Mouse (Mus musculus): ENCODE results near the gene Ctrl. TPM values are rescaled to one million over a fixed set of nuclear protein-coding genes. Genes with fewer than 3 reads are reported as not detected.
"Not testable (repeated sequence)": the region's sequence is repeated elsewhere in the genome, so short reads cannot be mapped to it uniquely, and the experiment has no call there.

Gene Ctrl
- 0.59 TPM in 1 of 2 replicates, not detected in the other for total RNA-seq (2021)
- long read RNA-seq, experiment 1, result 0 reads
- long read RNA-seq, experiment 2, result 0 reads

GRCm38 (mm10) chr8:105933762-105934161 lies at the start of gene Ctrl:
TSS of gene Ctrl (minus strand) at chr8:105933862.
- no peak for DNase-seq

- not testable (repeated sequence) for DNase-seq
Observed at GRCm38 (mm10) chr8:105983406-105983805, 49.7 kb upstream of the Ctrl start.

- DNase-seq, result no peak
Observed at GRCm38 (mm10) chr8:105981146-105981545, 47.5 kb upstream of the Ctrl start.

- no peak for DNase-seq
Observed at GRCm38 (mm10) chr8:105979325-105979724, 45.7 kb upstream of the Ctrl start, which contains the start of gene Dpep3. TSS of gene Dpep3 (minus strand) at chr8:105979429.

GRCm38 (mm10) chr8:105975363-105975762 lies 41.7 kb upstream of the Ctrl start:
- no peak for DNase-seq

GRCm38 (mm10) chr8:105971019-105971720 lies 37.5 kb upstream of the Ctrl start:
- DNase-seq, result no peak

- no peak for DNase-seq
Observed at GRCm38 (mm10) chr8:105969367-105969766, 35.7 kb upstream of the Ctrl start.

GRCm38 (mm10) chr8:105966692-105967311 lies 33.1 kb upstream of the Ctrl start:
- peak; percentile 40 for DNase-seq

- DNase-seq, result peak; percentile 92
Observed at GRCm38 (mm10) chr8:105965905-105966341, 32.3 kb upstream of the Ctrl start, which contains the start of gene Slc12a4. TSS of gene Slc12a4 (minus strand) at chr8:105966097.

- peak; percentile 78 for DNase-seq
Observed at GRCm38 (mm10) chr8:105965266-105965904, 31.7 kb upstream of the Ctrl start.

- no peak for DNase-seq
Observed at GRCm38 (mm10) chr8:105964506-105965265, 31.0 kb upstream of the Ctrl start.

GRCm38 (mm10) chr8:105961536-105961935 lies 27.9 kb upstream of the Ctrl start:
- no peak for DNase-seq

- DNase-seq, result no peak
Observed at GRCm38 (mm10) chr8:105961101-105961500, 27.4 kb upstream of the Ctrl start.

- peak; percentile 41 for DNase-seq
Observed at GRCm38 (mm10) chr8:105959350-105959749, 25.7 kb upstream of the Ctrl start.

GRCm38 (mm10) chr8:105957813-105958212 lies 24.2 kb upstream of the Ctrl start:
- peak; percentile 78 for DNase-seq

- no peak for DNase-seq
Observed at GRCm38 (mm10) chr8:105956556-105956955, 22.9 kb upstream of the Ctrl start.

GRCm38 (mm10) chr8:105951057-105951659 lies 17.5 kb upstream of the Ctrl start:
- peak; percentile 31 for DNase-seq

- DNase-seq, result peak; percentile 76
Observed at GRCm38 (mm10) chr8:105949350-105949749, 15.7 kb upstream of the Ctrl start.

- DNase-seq, result no peak
Observed at GRCm38 (mm10) chr8:105943321-105943739, 9.7 kb upstream of the Ctrl start, which contains the start of gene Lcat. TSS of gene Lcat (minus strand) at chr8:105943382.

GRCm38 (mm10) chr8:105942542-105942941 lies 8.9 kb upstream of the Ctrl start:
- no peak for DNase-seq

GRCm38 (mm10) chr8:105942026-105942425 lies 8.4 kb upstream of the Ctrl start:
- no peak for DNase-seq

- DNase-seq, result peak; percentile 72
Observed at GRCm38 (mm10) chr8:105938306-105938669, 4.6 kb upstream of the Ctrl start, which contains the start of gene Psmb10. TSS of gene Psmb10 (minus strand) at chr8:105938444.
